Mouse (Mus musculus) liver, embryonic 12.5 days (tissue): ENCODE measurements at regions not wholly inside any gene's neighbourhood (a gene's known extent, or its start where the extent isn't known, plus 50 kb on each side); places are given as distances from the start of the nearest gene placed in this dataset.

Experiments
- ATAC-seq: fragments of 200-750 bp; cut with Nextera tagmentation; 2 replicates; pipeline ENCODE4 v1.8.0; 2017; ENCODE audit warnings: moderate number of reproducible peaks, mild to moderate bottlenecking, moderate library complexity
- H3K27ac ChIP-seq: fragments of 300-500 bp; sonication (generic); 2 replicates; pipeline ENCODE4 v1.5.1; 2016; ENCODE audit warnings: mild to moderate bottlenecking
- H3K27me3 ChIP-seq: fragments of 300-500 bp; sonication (generic); replicated peaks from 2 replicates; pipeline ENCODE4 v1.6.1; 2016; ENCODE audit warnings: mild to moderate bottlenecking, moderate library complexity
- H3K36me3 ChIP-seq: fragments of 300-500 bp; sonication (generic); 2 replicates; pipeline ENCODE4 v1.6.1; 2016; ENCODE audit warnings: mild to moderate bottlenecking, moderate library complexity
- H3K4me1 ChIP-seq: fragments of 300-500 bp; sonication (generic); 2 replicates; pipeline ENCODE4 v1.6.1; 2016
- H3K4me2 ChIP-seq: fragments of 300-500 bp; sonication (generic); 2 replicates; pipeline ENCODE4 v1.6.1; 2016; ENCODE audit warnings: mild to moderate bottlenecking, moderate library complexity
- H3K4me3 ChIP-seq: fragments of 300-500 bp; sonication (generic); 2 replicates; pipeline ENCODE4 v1.5.1; 2016; ENCODE audit warnings: mild to moderate bottlenecking, moderate library complexity
- H3K9ac ChIP-seq: fragments of 300-500 bp; sonication (generic); 2 replicates; pipeline ENCODE4 v1.6.1; 2016; ENCODE audit warnings: mild to moderate bottlenecking, moderate library complexity
- H3K9me3 ChIP-seq: fragments of 300-500 bp; sonication (generic); replicated peaks from 2 replicates; pipeline ENCODE4 v1.6.1; 2016; ENCODE audit warnings: mild to moderate bottlenecking, moderate library complexity
- WGBS: fragments of 180-500 bp; shearing (Covaris S2); methylation state at CpG from one replicate; pipeline ENCODE4 v1.1.7; 2016; ENCODE audit not compliant: insufficient replicate concordance; 5-methylcytosine and 5-hydroxymethylcytosine counted together

- H3K36me3 ChIP-seq, result no peaks in the 10 kb centered on the region
- no peak overlapping the region for H3K4me2 ChIP-seq
- no peak overlapping the region for H3K4me3 ChIP-seq
- no peak overlapping the region for H3K9ac ChIP-seq
- no peak overlapping the region for H3K27ac ChIP-seq
- H3K4me1 ChIP-seq, result no peaks in the 10 kb centered on the region
- H3K27me3 ChIP-seq, result no peaks in the 10 kb centered on the region
- 29% methylated on average over 1 of the region's 1 CpGs for WGBS
- no peak for ATAC-seq
- H3K9me3 ChIP-seq, result no peaks in the 10 kb centered on the region
Measured at GRCm38 (mm10) chr5:97330074-97330473, 62.1 kb downstream of the Naa11 start.

- Histone ChIP-seq H3K4me3 (no peak overlapping the region), H3K4me2 (no peak overlapping the region), H3K4me1 (no peaks in the 10 kb centered on the region), H3K27me3 (no peaks in the 10 kb centered on the region), H3K9me3 (no peaks in the 10 kb centered on the region), H3K36me3 (no peaks in the 10 kb centered on the region), H3K9ac (no peak overlapping the region), H3K27ac (no peak overlapping the region)
- 67% methylated on average over 5 of the region's 5 CpGs for WGBS
- no peak for ATAC-seq
Measured at GRCm38 (mm10) chr5:97325831-97326230, 66.3 kb downstream of the Naa11 start.

- H3K9me3 ChIP-seq, result no peaks in the 10 kb centered on the region
- H3K4me3 ChIP-seq, result no peak overlapping the region
- H3K9ac ChIP-seq, result no peak overlapping the region
- no peaks in the 10 kb centered on the region for H3K36me3 ChIP-seq
- no peak for ATAC-seq
- H3K27ac ChIP-seq, result no peak overlapping the region
- H3K4me2 ChIP-seq, result no peak overlapping the region
- 47% methylated on average over 3 of the region's 3 CpGs for WGBS
- no peaks in the 10 kb centered on the region for H3K4me1 ChIP-seq
- H3K27me3 ChIP-seq, result no peaks in the 10 kb centered on the region
Measured at GRCm38 (mm10) chr5:97323873-97324272, 68.3 kb downstream of the Naa11 start.

- Histone ChIP-seq H3K27ac (no peak overlapping the region), H3K4me3 (no peak overlapping the region), H3K36me3 (no peaks in the 10 kb centered on the region), H3K9me3 (no peaks in the 10 kb centered on the region), H3K4me2 (no peak overlapping the region), H3K27me3 (no peaks in the 10 kb centered on the region), H3K9ac (no peak overlapping the region), H3K4me1 (no peaks in the 10 kb centered on the region)
- no peak for ATAC-seq
- WGBS, result 68% methylated on average over 2 of the region's 2 CpGs
Measured at GRCm38 (mm10) chr5:97319816-97320487, 72.2 kb downstream of the Naa11 start.

- WGBS, result 62% methylated on average over 4 of the region's 4 CpGs
- no peak for ATAC-seq
Measured at GRCm38 (mm10) chr5:97306902-97307301, 85.3 kb downstream of the Naa11 start.

GRCm38 (mm10) chr5:97304921-97305320 is 87.3 kb downstream of the Naa11 start:
- Histone ChIP-seq H3K4me1 (no peaks in the 10 kb centered on the region), H3K9ac (no peak overlapping the region), H3K36me3 (no peaks in the 10 kb centered on the region), H3K9me3 (no peaks in the 10 kb centered on the region), H3K4me2 (no peak overlapping the region), H3K4me3 (no peak overlapping the region), H3K27me3 (no peaks in the 10 kb centered on the region), H3K27ac (no peak overlapping the region)
- 64% methylated on average over 4 of the region's 4 CpGs for WGBS
- no peak for ATAC-seq

More at GRCm38 (mm10) chr5:97306902-97307301, 85.3 kb downstream of the Naa11 start:
- Histone ChIP-seq H3K9ac (no peak overlapping the region), H3K4me1 (no peaks in the 10 kb centered on the region), H3K36me3 (no peaks in the 10 kb centered on the region), H3K9me3 (no peaks in the 10 kb centered on the region), H3K27me3 (no peaks in the 10 kb centered on the region), H3K27ac (no peak overlapping the region), H3K4me2 (no peak overlapping the region), H3K4me3 (no peak overlapping the region)

GRCm38 (mm10) chr5:97301621-97302020 is 90.6 kb downstream of the Naa11 start:
- Histone ChIP-seq H3K9ac (no peak overlapping the region), H3K27me3 (no peaks in the 10 kb centered on the region), H3K4me2 (no peak overlapping the region), H3K9me3 (no peaks in the 10 kb centered on the region), H3K27ac (no peak overlapping the region), H3K4me3 (no peak overlapping the region), H3K36me3 (no peaks in the 10 kb centered on the region), H3K4me1 (no peaks in the 10 kb centered on the region)
- ATAC-seq, result no peak
- 67% methylated on average over 4 of the region's 4 CpGs for WGBS

- H3K4me3 ChIP-seq, result no peak overlapping the region
Measured at GRCm38 (mm10) chr5:97300861-97301260, 91.3 kb downstream of the Naa11 start.

GRCm38 (mm10) chr5:97300114-97300840 is 91.9 kb downstream of the Naa11 start:
- no peaks in the 10 kb centered on the region for H3K9me3 ChIP-seq
- no peak overlapping the region for H3K4me2 ChIP-seq
- H3K9ac ChIP-seq, result no peak overlapping the region
- no peak overlapping the region for H3K27ac ChIP-seq
- 39% methylated on average over 6 of the region's 6 CpGs for WGBS
- ATAC-seq, result peak; percentile 87
- H3K36me3 ChIP-seq, result no peaks in the 10 kb centered on the region
- H3K4me1 ChIP-seq, result no peaks in the 10 kb centered on the region
- H3K4me3 ChIP-seq, result no peak overlapping the region
- no peaks in the 10 kb centered on the region for H3K27me3 ChIP-seq

More at GRCm38 (mm10) chr5:97300861-97301260, 91.3 kb downstream of the Naa11 start:
- Histone ChIP-seq H3K9ac (no peak overlapping the region), H3K4me2 (no peak overlapping the region), H3K4me1 (no peaks in the 10 kb centered on the region), H3K27me3 (no peaks in the 10 kb centered on the region), H3K9me3 (no peaks in the 10 kb centered on the region), H3K27ac (no peak overlapping the region), H3K36me3 (no peaks in the 10 kb centered on the region)
- WGBS, result 68% methylated on average over 5 of the region's 5 CpGs
- ATAC-seq, result peak; percentile 48

GRCm38 (mm10) chr5:97299631-97300030 is 92.5 kb downstream of the Naa11 start:
- Histone ChIP-seq H3K4me1 (no peaks in the 10 kb centered on the region), H3K9ac (no peak overlapping the region), H3K9me3 (no peaks in the 10 kb centered on the region), H3K27me3 (no peaks in the 10 kb centered on the region), H3K4me3 (no peak overlapping the region), H3K27ac (no peak overlapping the region), H3K4me2 (no peak overlapping the region), H3K36me3 (no peaks in the 10 kb centered on the region)
- no peak for ATAC-seq
- WGBS, result 76% methylated on average over 5 of the region's 5 CpGs

- H3K27me3 ChIP-seq, result no peaks in the 10 kb centered on the region
- no peak overlapping the region for H3K4me3 ChIP-seq
- H3K9me3 ChIP-seq, result no peaks in the 10 kb centered on the region
- no peaks in the 10 kb centered on the region for H3K36me3 ChIP-seq
- no peaks in the 10 kb centered on the region for H3K4me1 ChIP-seq
- no peak overlapping the region for H3K9ac ChIP-seq
- H3K27ac ChIP-seq, result no peak overlapping the region
- ATAC-seq, result no peak
- no peak overlapping the region for H3K4me2 ChIP-seq
- 65% methylated on average over 3 of the region's 3 CpGs for WGBS
Measured at GRCm38 (mm10) chr5:97296213-97296612, 96.0 kb downstream of the Naa11 start.

- Histone ChIP-seq H3K9me3 (no peaks in the 10 kb centered on the region), H3K4me1 (no peaks in the 10 kb centered on the region), H3K27ac (no peak overlapping the region), H3K4me3 (no peak overlapping the region), H3K9ac (no peak overlapping the region), H3K27me3 (no peaks in the 10 kb centered on the region), H3K36me3 (no peaks in the 10 kb centered on the region), H3K4me2 (no peak overlapping the region)
- ATAC-seq, result no peak
- 55% methylated on average over 2 of the region's 2 CpGs for WGBS
Measured at GRCm38 (mm10) chr5:97290166-97290681, 102.0 kb downstream of the Naa11 start.
